Mouse (Mus musculus) CH12.LX (cell line): ENCODE data around the gene Psmc3ip. TPM values are rescaled to one million over a fixed set of nuclear protein-coding genes. Genes with fewer than 3 reads are reported as not detected.
A peak's percentile ranks its signal among the peaks of the same experiment; 100 is the strongest.

Source experiments
- DNase-seq: peaks from one replicate; pipeline ENCODE4 v3.0.0-alpha.2; 2013; ENCODE audit errors: extremely low read depth
- H3K27ac ChIP-seq: 2 replicates; pipeline ENCODE4 v1.5.1; 2012; ENCODE audit warnings: low read depth, mild to moderate bottlenecking, control low read depth, moderate library complexity; ENCODE audit not compliant: insufficient read depth
- H3K27me3 ChIP-seq: replicated peaks from 2 replicates; pipeline ENCODE3; 2012; ENCODE audit warnings: inconsistent platforms
- H3K36me3 ChIP-seq, 2 experiments: replicated peaks in 1 of 2; 2 replicates each; pipeline versions ENCODE3 to v1.6.1; 2012; ENCODE audit warnings: inconsistent platforms in 1 of 2, low read length in 1 of 2, mild to moderate bottlenecking in 1 of 2, mixed read lengths in 1 of 2, moderate library complexity in 1 of 2; ENCODE audit not compliant: control insufficient read depth in 1 of 2, insufficient read depth in 1 of 2
- H3K4me1 ChIP-seq, 2 experiments: 2 replicates each; pipeline ENCODE4 v1.6.1; 2012; ENCODE audit warnings: inconsistent platforms in 1 of 2, moderate library complexity in 1 of 2; ENCODE audit not compliant: insufficient read depth in 2 of 2, control insufficient read depth in 1 of 2
- H3K4me2 ChIP-seq: 2 replicates; pipeline ENCODE4 v1.6.1; 2012; ENCODE audit warnings: low read depth, mild to moderate bottlenecking, control low read depth; ENCODE audit not compliant: poor library complexity, insufficient read depth, severe bottlenecking
- H3K4me3 ChIP-seq, 3 experiments: fragments of 150-350 bp in 1 of 3; sonication (generic) in 1 of 3; replicated peaks in 1 of 3; 2 replicates each; pipeline versions ENCODE3 to v1.5.1; 2011 to 2012; ENCODE audit warnings: low read depth in 2 of 3, low read length in 2 of 3, mild to moderate bottlenecking in 2 of 3, moderate library complexity in 2 of 3, control low read depth in 1 of 3, improper control_type of control experiment in 1 of 3, inconsistent platforms in 1 of 3, mixed read lengths in 1 of 3; ENCODE audit not compliant: poor library complexity in 1 of 3
- H3K79me2 ChIP-seq: replicated peaks from 2 replicates; pipeline ENCODE4 v1.6.1; 2012; ENCODE audit warnings: mild to moderate bottlenecking, moderate library complexity; ENCODE audit not compliant: control insufficient read depth, poor library complexity, insufficient read depth, severe bottlenecking; ENCODE audit errors: extremely low read depth
- H3K9ac ChIP-seq: 2 replicates; pipeline ENCODE4 v1.6.1; 2012; ENCODE audit warnings: low read depth, mild to moderate bottlenecking, control low read depth, moderate library complexity; ENCODE audit not compliant: insufficient read depth
- H3K9me3 ChIP-seq: replicated peaks from 2 replicates; pipeline ENCODE3; 2012; ENCODE audit warnings: low read length, inconsistent platforms, mixed read lengths
- BHLHE40 ChIP-seq: IDR thresholded peaks from 2 replicates; pipeline ENCODE4 v1.6.1; 2011; ENCODE audit warnings: mild to moderate bottlenecking, low read depth, low read length, improper control_type of control experiment
- CHD1 ChIP-seq: IDR thresholded peaks from 2 replicates; pipeline ENCODE4 v1.6.1; 2012; ENCODE audit warnings: low read depth, low read length, improper control_type of control experiment, inconsistent platforms
- E2F4 ChIP-seq: IDR thresholded peaks from 2 replicates; pipeline ENCODE4 v1.6.1; 2011; ENCODE audit warnings: low read depth, low read length, improper control_type of control experiment; ENCODE audit not compliant: insufficient replicate concordance
- ELF1 ChIP-seq: IDR thresholded peaks from 2 replicates; pipeline ENCODE4 v1.6.1; 2014; ENCODE audit warnings: low read depth, mild to moderate bottlenecking, inconsistent platforms, low read length, improper control_type of control experiment
- EP300 ChIP-seq: IDR thresholded peaks from 2 replicates; pipeline ENCODE4 v1.6.1; 2011; ENCODE audit warnings: low read length, improper control_type of control experiment
- HCFC1 ChIP-seq: IDR thresholded peaks from 2 replicates; pipeline ENCODE4 v1.6.1; 2012; ENCODE audit warnings: low read depth, mild to moderate bottlenecking, inconsistent platforms, low read length, improper control_type of control experiment
- MAX ChIP-seq: IDR thresholded peaks from 2 replicates; pipeline ENCODE4 v1.6.1; 2011; ENCODE audit warnings: low read length, improper control_type of control experiment
- MAZ ChIP-seq: IDR thresholded peaks from 2 replicates; pipeline ENCODE4 v1.6.1; 2012; ENCODE audit warnings: low read depth, mild to moderate bottlenecking, inconsistent platforms, low read length, improper control_type of control experiment, moderate library complexity
- MEF2A ChIP-seq: IDR thresholded peaks from 2 replicates; pipeline ENCODE4 v1.6.1; 2014; ENCODE audit warnings: low read depth, mild to moderate bottlenecking, inconsistent platforms, low read length, improper control_type of control experiment, borderline replicate concordance
- MXI1 ChIP-seq: IDR thresholded peaks from 2 replicates; pipeline ENCODE4 v1.6.1; 2011; ENCODE audit warnings: mild to moderate bottlenecking, low read depth, low read length, improper control_type of control experiment
- MYC ChIP-seq: IDR thresholded peaks from 2 replicates; pipeline ENCODE4 v1.6.1; 2011; ENCODE audit warnings: low read depth, mild to moderate bottlenecking, improper control_type of control experiment, low read length
- NELFE ChIP-seq: IDR thresholded peaks from 2 replicates; pipeline ENCODE4 v1.6.1; 2011; ENCODE audit warnings: low read depth, low read length, improper control_type of control experiment
- NRF1 ChIP-seq: IDR thresholded peaks from 2 replicates; pipeline ENCODE4 v1.6.1; 2014; ENCODE audit warnings: low read depth, mild to moderate bottlenecking, inconsistent platforms, low read length, improper control_type of control experiment, moderate library complexity
- POLR2A ChIP-seq: IDR thresholded peaks from 2 replicates; pipeline ENCODE4 v1.6.1; 2011; ENCODE audit warnings: low read depth, mild to moderate bottlenecking, improper control_type of control experiment, low read length
- RAD21 ChIP-seq: IDR thresholded peaks from 2 replicates; pipeline ENCODE4 v1.6.1; 2011; ENCODE audit warnings: low read depth, mild to moderate bottlenecking, low read length, improper control_type of control experiment, moderate library complexity
- RCOR1 ChIP-seq: conservative IDR thresholded peaks from 2 replicates; pipeline ENCODE4 v1.6.1; 2012; ENCODE audit warnings: low read depth, mild to moderate bottlenecking, inconsistent platforms, low read length, improper control_type of control experiment
- TBP ChIP-seq: conservative IDR thresholded peaks from 2 replicates; pipeline ENCODE4 v1.6.1; 2011; ENCODE audit warnings: low read depth, low read length, improper control_type of control experiment
- TCF12 ChIP-seq: IDR thresholded peaks from 2 replicates; pipeline ENCODE4 v1.6.1; 2014; ENCODE audit warnings: low read depth, mild to moderate bottlenecking, inconsistent platforms, low read length, improper control_type of control experiment
- UBTF ChIP-seq: IDR thresholded peaks from 2 replicates; pipeline ENCODE4 v1.6.1; 2012; ENCODE audit warnings: low read depth, mild to moderate bottlenecking, inconsistent platforms, low read length, improper control_type of control experiment, moderate library complexity
- USF2 ChIP-seq: conservative IDR thresholded peaks from 2 replicates; pipeline ENCODE4 v1.6.1; 2011; ENCODE audit warnings: low read depth, low read length, improper control_type of control experiment
- ZC3H11A ChIP-seq: IDR thresholded peaks from 2 replicates; pipeline ENCODE4 v1.6.1; 2012; ENCODE audit warnings: low read depth, mild to moderate bottlenecking, inconsistent platforms, low read length, improper control_type of control experiment
- ZKSCAN1 ChIP-seq: IDR thresholded peaks from 2 replicates; pipeline ENCODE4 v1.6.1; 2012; ENCODE audit warnings: low read depth, inconsistent platforms, low read length, improper control_type of control experiment, borderline replicate concordance
- ZNF384 ChIP-seq: IDR thresholded peaks from 2 replicates; pipeline ENCODE4 v1.6.1; 2012; ENCODE audit warnings: low read depth, low read length, improper control_type of control experiment, inconsistent platforms
- dilution Hi-C: fragments of 300-500 bp; cut with MboI; formaldehyde crosslinking; loops from 2 replicates; pipeline ENCODE4 v1.14.3; 2020; ENCODE audit warnings: low sequenced_read_pairs; ENCODE audit not compliant: extremely low pct_unique_long_range_greater_than_20kb, extremely low pct_ligation_motif_present
- in situ Hi-C: fragments of 300-500 bp; cut with MboI; formaldehyde crosslinking; loops from 3 replicates; pipeline ENCODE4 v1.14.3; 2019; ENCODE audit warnings: low sequenced_read_pairs, low pct_ligation_motif_present, low pct_unique_long_range_greater_than_20kb, mixed read lengths
- polyA plus RNA-seq: library from polyadenylated mRNA; unstranded; fragments of >175 nt; gene quantifications from 2 replicates; pipeline ENCODE4 v1.2.1, GENCODE M21; 2012; ENCODE audit warnings: low read depth; ENCODE audit not compliant: insufficient read length
- total RNA-seq, 2 experiments: library from RNA; depleted of rRNA; stranded (reverse); fragments of 300-350 nt in 1 of 2; fragments of >200 nt in 1 of 2; gene quantifications; 2 replicates each; pipeline ENCODE4 v1.2.3; 2012 to 2014

Gene Psmc3ip
- total and polyA plus RNA-seq, 3 experiments = 63.7 to 89.9 (median 85.9) TPM

GRCm38 (mm10) chr11:101110708-101111107, 15.5 kb upstream of the Psmc3ip start:
- peak overlapping the region; percentile 70 for H3K4me2 ChIP-seq
- peaks cover 12 to 61% of the 10 kb centered on the region in 2 experiments; a peak in 3 of 4 replicates for H3K4me1 ChIP-seq
- TF ChIP-seq EP300 = 0 out of 2 replicates have a peak, but pooled peaks have one; percentile 22
- no peak for TF ChIP-seq USF2
- TF ChIP-seq CHD1 = peak; percentile 60; the same call in 1 of the 2 replicates
- TF ChIP-seq MXI1 = peak; percentile 38
- TF ChIP-seq RAD21 = no peak
- TF ChIP-seq MAX = peak; percentile 49; the same call in 1 of the 2 replicates
- TF ChIP-seq TCF12 = peak; percentile 42; the same call in 1 of the 2 replicates
- TF ChIP-seq NELFE = peak; percentile 16; the same call in 1 of the 2 replicates
- TF ChIP-seq BHLHE40 = no peak
- TF ChIP-seq HCFC1 = 0 out of 2 replicates have a peak, but pooled peaks have one; percentile 33
- H3K27me3 ChIP-seq = no peaks in the 10 kb centered on the region
- in situ Hi-C loops (no loop called here), dilution Hi-C loops (no loop called here)
- H3K79me2 ChIP-seq = peaks cover 91% of the 10 kb centered on the region
- H3K36me3 ChIP-seq = peaks cover 18 to 62% of the 10 kb centered on the region in 2 experiments
- H3K4me3 ChIP-seq = no peak overlapping the region
- peaks cover 13% of the 10 kb centered on the region for H3K9me3 ChIP-seq
- H3K9ac ChIP-seq = peak overlapping the region; percentile 46
- DNase-seq = no peak
- H3K27ac ChIP-seq = peak overlapping the region; percentile 76

- Histone ChIP-seq H3K4me3 (no peak overlapping the region), H3K9ac (no peak overlapping the region), H3K27me3 (no peaks in the 10 kb centered on the region), H3K79me2 (peaks cover 82% of the 10 kb centered on the region), H3K4me2 (no peak overlapping the region), H3K27ac (no peak overlapping the region), H3K4me1 (peaks cover 6 to 47% of the 10 kb centered on the region in 2 experiments; a peak in 3 of 4 replicates), H3K36me3 (peaks cover 26 to 65% of the 10 kb centered on the region in 2 experiments), H3K9me3 (peaks cover 12% of the 10 kb centered on the region)
- TF ChIP-seq NRF1 (no peak), MXI1 (no peak), RCOR1 (no peak), MAZ (no peak), ZKSCAN1 (no peak), ELF1 (no peak), POLR2A (no peak), TBP (no peak), ZC3H11A (no peak), ZNF384 (no peak), UBTF (no peak), CHD1 (no peak), BHLHE40 (no peak), MEF2A (no peak), E2F4 (no peak), MYC (no peak)
- in situ Hi-C loops = no loop called here
- dilution Hi-C loops = no loop called here
- DNase-seq = no peak
Measured at GRCm38 (mm10) chr11:101109351-101109750, 14.1 kb upstream of the Psmc3ip start.
